Mouse (Mus musculus) small intestine, adult 2 months (tissue): ENCODE results near the gene Ankrd11. TPM values are rescaled to one million over a fixed set of nuclear protein-coding genes. Genes with fewer than 3 reads are reported as not detected.

Source experiments
- H3K27ac ChIP-seq: fragments of 200-500 bp; 2 replicates; pipeline ENCODE4 v1.5.1; 2012; ENCODE audit warnings: low read depth, low read length, control low read depth, inconsistent platforms; ENCODE audit not compliant: insufficient read depth
- H3K27me3 ChIP-seq: fragments of 200-500 bp; 2 replicates; pipeline ENCODE4 v1.6.1; 2012; ENCODE audit warnings: mild to moderate bottlenecking, moderate library complexity, low read length, inconsistent platforms; ENCODE audit not compliant: control insufficient read depth, insufficient read depth
- H3K36me3 ChIP-seq: fragments of 200-500 bp; 2 replicates; pipeline ENCODE4 v1.6.1; 2012; ENCODE audit warnings: mild to moderate bottlenecking, low read length, control low read depth, inconsistent platforms; ENCODE audit not compliant: control insufficient read depth, insufficient read depth
- H3K4me1 ChIP-seq: fragments of 200-500 bp; 2 replicates; pipeline ENCODE4 v1.6.1; 2012; ENCODE audit warnings: low read length, inconsistent platforms, mixed read lengths; ENCODE audit not compliant: control insufficient read depth, insufficient read depth, insufficient read length
- H3K4me3 ChIP-seq: fragments of 200-500 bp; 2 replicates; pipeline ENCODE4 v1.5.1; 2012; ENCODE audit warnings: low read depth, mild to moderate bottlenecking, control low read depth, inconsistent platforms, low read length, moderate library complexity
- CTCF ChIP-seq: fragments of 200-500 bp; IDR thresholded peaks from 2 replicates; pipeline ENCODE4 v1.5.1; 2012; ENCODE audit warnings: low read depth, mild to moderate bottlenecking, control low read depth, inconsistent platforms, low read length, moderate library complexity, mixed read lengths; ENCODE audit not compliant: insufficient replicate concordance, insufficient read length; ENCODE audit errors: extremely low read depth
- POLR2A ChIP-seq: fragments of 200-500 bp; IDR thresholded peaks from 2 replicates; pipeline ENCODE4 v1.6.1; 2012; ENCODE audit warnings: low read depth, mild to moderate bottlenecking, control low read depth, inconsistent platforms, low read length, moderate library complexity
- WGBS: fragments of 180-500 bp; shearing (Covaris S2); methylation state at CpG from one replicate; pipeline ENCODE4 v1.1.7; 2018; 5-methylcytosine and 5-hydroxymethylcytosine counted together
- polyA plus RNA-seq: library from polyadenylated mRNA; depleted of rRNA; stranded (reverse); fragments of >200 nt; gene quantifications from 2 replicates; pipeline ENCODE4 v1.2.3, GENCODE M21; 2012

The Ankrd11 gene
- polyA plus RNA-seq, 1 experiment, result 79.9 TPM

- Histone ChIP-seq H3K4me3 (no peak overlapping the region), H3K36me3 (0 out of 2 replicates have a peak, but pooled peaks cover 2% of the 10 kb centered on the region), H3K27ac (no peak overlapping the region), H3K4me1 (peaks cover 19% of the 10 kb centered on the region; the same call in 1 of the 2 replicates), H3K27me3 (no peaks in the 10 kb centered on the region)
- TF ChIP-seq CTCF (no peak), POLR2A (no peak)
Observed at GRCm38 (mm10) chr8:123011321-123011720, 30.8 kb downstream of the Ankrd11 start.

GRCm38 (mm10) chr8:123005805-123006204 lies 36.3 kb downstream of the Ankrd11 start:
- no peak overlapping the region for H3K27ac ChIP-seq
- H3K4me1 ChIP-seq, result peaks cover 21% of the 10 kb centered on the region; the same call in 1 of the 2 replicates
- H3K27me3 ChIP-seq, result no peaks in the 10 kb centered on the region
- no peak for TF ChIP-seq POLR2A
- TF ChIP-seq CTCF, result no peak
- H3K36me3 ChIP-seq, result no peaks in the 10 kb centered on the region
- H3K4me3 ChIP-seq, result no peak overlapping the region
- WGBS, result 17% methylated on average over 5 of the region's 5 CpGs

GRCm38 (mm10) chr8:123005328-123005727 lies 36.7 kb downstream of the Ankrd11 start:
- H3K4me3 ChIP-seq, result no peak overlapping the region
- no peaks in the 10 kb centered on the region for H3K36me3 ChIP-seq
- H3K27me3 ChIP-seq, result no peaks in the 10 kb centered on the region
- H3K27ac ChIP-seq, result no peak overlapping the region
- WGBS, result 35% methylated on average over 3 of the region's 3 CpGs
- H3K4me1 ChIP-seq, result peaks cover 20% of the 10 kb centered on the region; the same call in 1 of the 2 replicates
- TF ChIP-seq CTCF, result no peak
- TF ChIP-seq POLR2A, result no peak

- Histone ChIP-seq H3K36me3 (no peaks in the 10 kb centered on the region), H3K27ac (no peak overlapping the region), H3K4me1 (peaks cover 20% of the 10 kb centered on the region; the same call in 1 of the 2 replicates), H3K27me3 (no peaks in the 10 kb centered on the region), H3K4me3 (no peak overlapping the region)
- no peak for TF ChIP-seq POLR2A
- no peak for TF ChIP-seq CTCF
- 46% methylated on average over 14 of the region's 14 CpGs for WGBS
Observed at GRCm38 (mm10) chr8:123004033-123004922, 37.8 kb downstream of the Ankrd11 start.

GRCm38 (mm10) chr8:123000311-123000710 lies 41.8 kb downstream of the Ankrd11 start:
- H3K4me1 ChIP-seq, result peaks cover 11% of the 10 kb centered on the region; the same call in 1 of the 2 replicates
- WGBS, result 27% methylated on average over 2 of the region's 2 CpGs
- no peak for TF ChIP-seq POLR2A
- TF ChIP-seq CTCF, result no peak
- no peak overlapping the region for H3K4me3 ChIP-seq
- H3K27ac ChIP-seq, result no peak overlapping the region
- H3K27me3 ChIP-seq, result no peaks in the 10 kb centered on the region
- H3K36me3 ChIP-seq, result 0 out of 2 replicates have a peak, but pooled peaks cover 2% of the 10 kb centered on the region

GRCm38 (mm10) chr8:122997963-122998362 lies 44.1 kb downstream of the Ankrd11 start:
- Histone ChIP-seq H3K27me3 (no peaks in the 10 kb centered on the region), H3K27ac (no peak overlapping the region), H3K4me3 (no peak overlapping the region), H3K4me1 (peaks cover 12% of the 10 kb centered on the region; the same call in 1 of the 2 replicates), H3K36me3 (0 out of 2 replicates have a peak, but pooled peaks cover 2% of the 10 kb centered on the region)
- WGBS, result 47% methylated on average over 4 of the region's 4 CpGs
- TF ChIP-seq POLR2A, result no peak
- TF ChIP-seq CTCF, result no peak

GRCm38 (mm10) chr8:122993740-122994139 lies 48.3 kb downstream of the Ankrd11 start:
- peaks cover 35% of the 10 kb centered on the region; the same call in 1 of the 2 replicates for H3K4me1 ChIP-seq
- no peaks in the 10 kb centered on the region for H3K27me3 ChIP-seq
- H3K27ac ChIP-seq, result 0 out of 2 replicates have a peak overlapping the region, but pooled peaks have one; percentile 18
- H3K36me3 ChIP-seq, result 0 out of 2 replicates have a peak, but pooled peaks cover 2% of the 10 kb centered on the region
- H3K4me3 ChIP-seq, result no peak overlapping the region
- WGBS, result 16% methylated on average over 5 of the region's 5 CpGs
- TF ChIP-seq POLR2A, result no peak
